Mouse (Mus musculus): ENCODE measurements at regions not wholly inside any gene's neighbourhood (a gene's known extent, or its start where the extent isn't known, plus 50 kb on each side); places are given as distances from the start of the nearest gene placed in this dataset.

DNA sequence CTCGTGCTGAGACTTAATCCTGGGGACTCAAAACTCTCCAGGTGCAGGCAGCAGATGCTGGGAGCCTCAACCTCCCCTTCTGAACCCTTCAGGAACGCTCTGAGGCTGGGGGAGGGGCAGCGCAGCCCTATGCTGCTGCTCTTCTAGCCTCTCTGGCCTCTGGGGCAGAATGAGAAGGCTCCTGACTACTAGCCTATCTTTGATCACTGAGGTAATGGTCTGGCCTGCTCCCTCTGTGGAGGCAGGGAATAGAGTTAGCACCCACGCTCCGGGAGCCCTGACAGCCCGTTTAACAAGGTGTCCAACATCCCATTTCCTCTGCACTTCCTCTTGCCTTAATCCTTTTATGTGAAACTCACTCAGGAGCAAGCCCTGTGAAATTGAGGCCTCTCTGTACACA, 79.4 kb upstream of the Lhx1 start:
- H3K4me3 ChIP-seq (ENCODE audit: insufficient read depth, low read depth, low read length) = no peak overlapping the region
- no peak overlapping the region for H3K27ac ChIP-seq (ENCODE audit: insufficient read depth, low read depth, low read length)
- H3K27me3 ChIP-seq (replicated peaks; ENCODE audit: control insufficient read depth, insufficient read depth, low read length) = no peaks in the 10 kb centered on the region; the same call in 1 of the 2 replicates
- TF ChIP-seq CTCF (conservative IDR thresholded peaks at IDR 0.05; ENCODE audit: insufficient read depth, insufficient read length, low read depth, low read length) (no peak), POLR2A (IDR thresholded peaks at IDR 0.05; ENCODE audit: low read depth, low read length) (no peak)
- H3K4me1 ChIP-seq (ENCODE audit: control insufficient read depth, insufficient read depth, low read length) = no peaks in the 10 kb centered on the region
- DNase-seq = no peak
- 19% methylated on average over 6 of the region's 6 CpGs for WGBS
- no peaks in the 10 kb centered on the region for H3K36me3 ChIP-seq (ENCODE audit: control insufficient read depth, insufficient read depth, low read length)

DNA sequence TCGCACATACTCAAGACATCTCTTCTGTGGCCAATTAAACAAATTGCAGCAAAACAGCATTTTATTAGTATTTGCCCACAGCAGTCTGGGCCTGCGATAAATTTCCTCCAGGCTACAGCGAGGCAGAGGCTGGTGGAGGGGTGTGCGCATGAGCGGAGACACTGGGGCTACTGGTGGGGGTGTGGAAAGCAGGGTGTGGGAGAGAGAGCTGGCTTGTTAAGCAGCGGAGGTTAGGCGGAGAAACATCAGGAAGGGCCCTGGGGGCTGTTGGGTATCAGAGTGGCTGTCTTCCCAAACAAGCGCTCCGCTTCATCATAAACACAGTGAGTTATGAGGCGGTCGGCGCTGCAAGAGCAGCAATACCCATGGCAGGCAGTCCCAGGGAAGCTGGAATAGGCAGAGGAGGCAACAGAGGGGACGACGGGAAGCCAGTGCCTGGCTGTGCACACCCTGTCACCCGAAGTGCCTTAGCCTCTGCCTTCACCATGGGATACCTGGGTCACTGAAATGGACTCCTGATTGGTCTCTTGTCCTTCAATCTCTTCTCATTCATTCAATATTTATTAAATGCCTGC, 74.0 kb upstream of the Lhx1 start:
- Histone ChIP-seq H3K4me3 (ENCODE audit: insufficient read depth, low read depth, low read length) (no peak overlapping the region), H3K4me1 (ENCODE audit: control insufficient read depth, insufficient read depth, low read length) (no peaks in the 10 kb centered on the region), H3K27ac (ENCODE audit: insufficient read depth, low read depth, low read length) (no peak overlapping the region), H3K27me3 (replicated peaks; ENCODE audit: control insufficient read depth, insufficient read depth, low read length) (no peaks in the 10 kb centered on the region; the same call in 1 of the 2 replicates), H3K36me3 (ENCODE audit: control insufficient read depth, insufficient read depth, low read length) (no peaks in the 10 kb centered on the region)
- DNase-seq = no peak
- WGBS = 40% methylated on average over 15 of the region's 15 CpGs
- TF ChIP-seq POLR2A (IDR thresholded peaks at IDR 0.05; ENCODE audit: low read depth, low read length) = no peak
- no peak for TF ChIP-seq CTCF (conservative IDR thresholded peaks at IDR 0.05; ENCODE audit: insufficient read depth, insufficient read length, low read depth, low read length)

DNA sequence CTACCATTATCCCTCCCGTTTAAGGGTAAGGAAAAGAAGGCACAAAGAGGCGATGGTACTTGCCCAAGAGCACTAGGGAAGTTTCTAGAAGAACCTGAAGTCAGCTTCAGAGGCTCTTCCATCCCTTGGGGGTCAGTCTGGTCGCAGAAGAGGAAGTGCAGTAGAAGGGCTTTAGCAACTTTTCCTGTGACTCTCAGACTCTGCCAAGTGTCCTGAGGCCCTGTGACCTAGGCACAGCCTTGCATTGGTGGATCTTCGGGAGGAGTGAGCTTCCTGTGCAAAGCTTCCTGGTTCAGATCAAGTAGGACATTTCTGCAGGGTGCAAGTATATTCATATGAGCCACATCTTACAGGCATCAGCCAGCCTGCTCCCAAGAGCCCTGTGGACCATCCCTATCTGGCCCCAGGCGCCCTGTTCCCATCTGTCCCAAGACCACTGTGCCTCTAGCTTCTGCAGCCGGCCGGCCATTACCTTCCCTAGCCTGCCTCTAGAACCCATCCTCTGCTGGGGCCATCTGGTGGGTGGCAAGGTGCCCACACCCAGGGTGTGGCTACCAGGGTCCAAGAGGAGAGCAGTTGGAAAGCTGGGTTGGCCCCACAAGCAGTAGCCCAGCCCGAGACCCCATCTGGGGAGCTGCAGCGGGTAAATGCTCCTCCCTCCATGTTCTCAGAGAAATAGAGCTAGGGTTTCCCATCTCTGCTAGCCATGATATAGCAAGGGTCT, 72.4 kb upstream of the Lhx1 start:
- H3K4me1 ChIP-seq (ENCODE audit: control insufficient read depth, insufficient read depth, low read length) = no peaks in the 10 kb centered on the region
- no peak overlapping the region for H3K4me3 ChIP-seq (ENCODE audit: insufficient read depth, low read depth, low read length)
- TF ChIP-seq POLR2A (IDR thresholded peaks at IDR 0.05; ENCODE audit: low read depth, low read length) (no peak), CTCF (conservative IDR thresholded peaks at IDR 0.05; ENCODE audit: insufficient read depth, insufficient read length, low read depth, low read length) (no peak)
- DNase-seq = no peak
- no peaks in the 10 kb centered on the region for H3K27me3 ChIP-seq (replicated peaks; ENCODE audit: control insufficient read depth, insufficient read depth, low read length)
- H3K36me3 ChIP-seq (ENCODE audit: control insufficient read depth, insufficient read depth, low read length) = no peaks in the 10 kb centered on the region
- H3K27ac ChIP-seq (ENCODE audit: insufficient read depth, low read depth, low read length) = no peak overlapping the region
- 83% methylated on average over 9 of the region's 9 CpGs for WGBS

DNA sequence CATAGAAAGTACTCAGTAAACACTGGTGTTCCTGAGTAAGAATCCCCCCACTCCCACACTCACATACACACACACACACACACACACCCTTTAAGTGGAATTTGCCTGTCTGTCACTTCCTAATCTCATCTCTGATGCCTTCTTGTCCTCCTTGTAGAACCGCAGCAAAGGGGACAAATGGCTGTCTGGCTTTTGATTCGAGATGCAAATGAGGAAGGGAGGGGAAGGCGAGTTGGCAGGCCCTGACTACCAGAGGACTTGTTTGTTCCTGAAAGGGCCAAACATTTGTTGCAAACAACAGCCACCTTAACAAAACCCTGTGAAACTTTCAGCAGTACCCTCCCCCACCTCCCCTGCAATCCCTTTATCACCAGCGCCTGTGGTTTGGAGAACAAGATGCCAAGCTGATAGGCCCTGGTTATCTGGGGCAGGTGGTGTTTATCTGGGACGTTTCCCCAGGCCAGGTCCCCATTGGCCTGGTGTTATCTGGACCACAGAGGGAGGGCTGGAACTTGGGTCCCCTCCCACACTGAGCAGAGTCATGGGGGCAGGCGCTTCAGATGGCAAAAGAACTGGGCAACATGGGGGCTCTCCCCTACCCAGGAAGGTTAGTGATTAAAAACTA, 67.5 kb upstream of the Lhx1 start:
- Histone ChIP-seq H3K27me3 (replicated peaks; ENCODE audit: control insufficient read depth, insufficient read depth, low read length) (no peaks in the 10 kb centered on the region), H3K4me3 (ENCODE audit: insufficient read depth, low read depth, low read length) (no peak overlapping the region), H3K36me3 (ENCODE audit: control insufficient read depth, insufficient read depth, low read length) (no peaks in the 10 kb centered on the region), H3K27ac (ENCODE audit: insufficient read depth, low read depth, low read length) (no peak overlapping the region), H3K4me1 (ENCODE audit: control insufficient read depth, insufficient read depth, low read length) (no peaks in the 10 kb centered on the region)
- TF ChIP-seq POLR2A (IDR thresholded peaks at IDR 0.05; ENCODE audit: low read depth, low read length) = no peak
- whole genome bisulfite sequencing = 65% methylated on average over 6 of the region's 6 CpGs
- no peak for DNase-seq

DNA sequence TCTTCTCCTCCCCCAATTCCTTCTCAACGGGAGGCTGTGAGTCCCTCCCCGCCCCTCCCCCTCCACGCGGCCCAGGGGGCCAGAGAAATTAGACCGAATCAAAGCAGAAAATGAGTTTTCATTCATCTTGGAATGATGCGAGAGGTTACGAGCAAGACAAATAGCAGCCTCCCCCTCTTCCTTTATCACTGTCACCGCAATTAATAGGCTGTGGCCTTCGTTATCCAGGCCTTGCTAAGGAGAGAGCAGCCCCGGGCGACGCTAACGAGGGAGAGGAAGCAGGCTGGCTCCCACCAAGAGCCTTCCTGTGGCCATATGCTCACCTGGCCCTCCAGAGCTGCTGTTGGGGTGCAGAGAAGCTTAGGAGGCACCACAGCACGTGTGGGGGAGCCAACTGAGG, 61.8 kb upstream of the Lhx1 start:
- DNase-seq = no peak
- 49% methylated on average over 14 of the region's 14 CpGs for WGBS
- H3K36me3 ChIP-seq (ENCODE audit: control insufficient read depth, insufficient read depth, low read length) = no peaks in the 10 kb centered on the region
- H3K27me3 ChIP-seq (replicated peaks; ENCODE audit: control insufficient read depth, insufficient read depth, low read length) = no peaks in the 10 kb centered on the region
- H3K4me3 ChIP-seq (ENCODE audit: insufficient read depth, low read depth, low read length) = no peak overlapping the region
- H3K4me1 ChIP-seq (ENCODE audit: control insufficient read depth, insufficient read depth, low read length) = no peaks in the 10 kb centered on the region
- H3K27ac ChIP-seq (ENCODE audit: insufficient read depth, low read depth, low read length) = no peak overlapping the region
- TF ChIP-seq POLR2A (IDR thresholded peaks at IDR 0.05; ENCODE audit: low read depth, low read length) (no peak), CTCF (conservative IDR thresholded peaks at IDR 0.05; ENCODE audit: insufficient read depth, insufficient read length, low read depth, low read length) (no peak)

DNA sequence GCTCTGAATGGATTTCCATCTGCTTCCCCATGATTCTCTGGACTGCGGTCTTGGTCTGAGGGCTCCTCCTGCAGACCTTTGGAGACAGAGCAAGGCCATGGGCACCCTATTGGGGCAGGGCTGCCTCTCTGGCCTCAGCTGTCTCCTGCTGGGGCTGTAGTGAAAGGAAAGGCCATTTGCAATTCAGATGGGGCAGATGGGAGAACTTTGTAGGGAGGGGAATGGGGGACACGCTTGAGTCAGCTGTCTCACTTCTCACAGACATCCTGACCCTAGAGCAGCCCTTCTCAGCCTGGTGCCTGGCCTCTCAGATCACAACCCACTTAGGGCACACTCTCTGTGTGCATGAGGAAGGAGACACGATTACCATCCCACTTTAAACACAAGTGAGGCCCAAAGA, 60.3 kb upstream of the Lhx1 start:
- DNase-seq = no peak

DNA sequence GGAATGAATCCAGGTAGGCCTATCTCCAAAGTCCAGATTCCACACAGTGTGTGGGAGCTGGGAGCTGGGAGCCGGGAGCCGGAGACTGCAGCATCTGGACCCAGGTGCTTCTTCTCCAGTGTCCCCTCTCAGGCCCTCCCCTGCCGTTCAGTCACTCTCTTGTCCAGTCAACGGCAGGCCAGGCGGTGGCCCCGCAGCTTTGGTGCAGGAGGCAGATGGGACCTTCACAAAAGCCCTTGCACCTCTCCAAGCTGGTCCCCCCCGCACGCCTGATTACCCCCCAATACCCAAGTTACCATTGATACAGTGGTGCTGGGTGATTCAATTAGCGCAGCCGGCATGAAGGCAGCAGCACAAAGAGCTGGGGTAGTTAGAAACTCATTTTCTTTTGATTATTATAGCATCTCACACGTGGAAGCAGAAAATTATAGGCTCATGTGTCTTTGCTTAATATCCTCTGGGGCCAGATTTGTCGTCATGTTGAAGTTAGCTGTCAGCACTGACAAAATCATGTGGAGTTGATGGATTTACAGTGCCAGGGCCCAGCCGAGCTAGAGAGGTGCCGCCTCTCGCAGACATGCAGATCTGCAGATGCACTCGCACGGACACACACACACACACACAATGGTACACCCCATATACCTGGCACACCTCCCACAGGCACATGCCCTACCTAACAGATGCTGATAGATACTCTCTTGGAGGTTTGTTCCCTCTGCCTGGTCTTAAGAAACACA, 53.6 kb upstream of the Lhx1 start:
- no peak for DNase-seq
- no peaks in the 10 kb centered on the region for H3K4me1 ChIP-seq (ENCODE audit: control insufficient read depth, insufficient read depth, low read length)
- no peaks in the 10 kb centered on the region for H3K27me3 ChIP-seq (replicated peaks; ENCODE audit: control insufficient read depth, insufficient read depth, low read length)
- no peak overlapping the region for H3K27ac ChIP-seq (ENCODE audit: insufficient read depth, low read depth, low read length)
- H3K4me3 ChIP-seq (ENCODE audit: insufficient read depth, low read depth, low read length) = no peak overlapping the region
- H3K36me3 ChIP-seq (ENCODE audit: control insufficient read depth, insufficient read depth, low read length) = no peaks in the 10 kb centered on the region
- TF ChIP-seq CTCF (conservative IDR thresholded peaks at IDR 0.05; ENCODE audit: insufficient read depth, insufficient read length, low read depth, low read length) = no peak
- TF ChIP-seq POLR2A (IDR thresholded peaks at IDR 0.05; ENCODE audit: low read depth, low read length) = no peak
- WGBS = 82% methylated on average over 17 of the region's 17 CpGs

More for the DNA sequence above, 60.3 kb upstream of the Lhx1 start:
- Histone ChIP-seq H3K36me3 (ENCODE audit: control insufficient read depth, insufficient read depth, low read length) (no peaks in the 10 kb centered on the region), H3K27ac (ENCODE audit: insufficient read depth, low read depth, low read length) (no peak overlapping the region), H3K4me1 (ENCODE audit: control insufficient read depth, insufficient read depth, low read length) (no peaks in the 10 kb centered on the region), H3K27me3 (replicated peaks; ENCODE audit: control insufficient read depth, insufficient read depth, low read length) (no peaks in the 10 kb centered on the region), H3K4me3 (ENCODE audit: insufficient read depth, low read depth, low read length) (no peak overlapping the region)
- 57% methylated on average over 3 of the region's 3 CpGs for WGBS
- TF ChIP-seq POLR2A (IDR thresholded peaks at IDR 0.05; ENCODE audit: low read depth, low read length) (no peak), CTCF (conservative IDR thresholded peaks at IDR 0.05; ENCODE audit: insufficient read depth, insufficient read length, low read depth, low read length) (no peak)

Data from kidney, adult 2 months (tissue).